Mouse (Mus musculus) brain, embryonic 14.5 days (tissue): ENCODE data around the gene Stk11. TPM values are rescaled to one million over a fixed set of nuclear protein-coding genes. Genes with fewer than 3 reads are reported as not detected.

Experiments used
- DNase-seq: peaks from one replicate; pipeline ENCODE4 v3.0.0-alpha.2; 2011; ENCODE audit warnings: low read depth
- CTCF ChIP-seq: fragments of 200-500 bp; IDR thresholded peaks from 2 replicates; pipeline ENCODE4 v1.5.1; 2012; ENCODE audit warnings: inconsistent platforms, mild to moderate bottlenecking, moderate library complexity, borderline replicate concordance; ENCODE audit not compliant: insufficient read depth, insufficient read length; ENCODE audit errors: extremely low read depth
- POLR2A ChIP-seq: fragments of 200-500 bp; IDR thresholded peaks from 2 replicates; pipeline ENCODE4 v1.6.1; 2012; ENCODE audit warnings: mild to moderate bottlenecking, inconsistent platforms, borderline replicate concordance; ENCODE audit not compliant: poor library complexity, insufficient read depth, insufficient read length, severe bottlenecking; ENCODE audit errors: extremely low read depth
- polyA plus RNA-seq: library from polyadenylated mRNA; depleted of rRNA; stranded (reverse); fragments of >200 nt; gene quantifications from 2 replicates; pipeline ENCODE4 v1.2.3, GENCODE M21; 2012

Gene Stk11
- polyA plus RNA-seq, 1 experiment = 112 TPM

- DNase-seq = no peak
- TF ChIP-seq POLR2A = no peak
- TF ChIP-seq CTCF = no peak
Observed at GRCm38 (mm10) chr10:80136179-80136951, 20.8 kb downstream of the Stk11 start.

GRCm38 (mm10) chr10:80136952-80137625 is 21.5 kb downstream of the Stk11 start:
- TF ChIP-seq POLR2A = no peak
- no peak for TF ChIP-seq CTCF
- DNase-seq = peak; percentile 79

- TF ChIP-seq CTCF = no peak
- TF ChIP-seq POLR2A = 0 out of 2 replicates have a peak, but pooled peaks have one; percentile 3
- peak; percentile 79 for DNase-seq
Observed at GRCm38 (mm10) chr10:80137626-80138552, 22.3 kb downstream of the Stk11 start.

DNA sequence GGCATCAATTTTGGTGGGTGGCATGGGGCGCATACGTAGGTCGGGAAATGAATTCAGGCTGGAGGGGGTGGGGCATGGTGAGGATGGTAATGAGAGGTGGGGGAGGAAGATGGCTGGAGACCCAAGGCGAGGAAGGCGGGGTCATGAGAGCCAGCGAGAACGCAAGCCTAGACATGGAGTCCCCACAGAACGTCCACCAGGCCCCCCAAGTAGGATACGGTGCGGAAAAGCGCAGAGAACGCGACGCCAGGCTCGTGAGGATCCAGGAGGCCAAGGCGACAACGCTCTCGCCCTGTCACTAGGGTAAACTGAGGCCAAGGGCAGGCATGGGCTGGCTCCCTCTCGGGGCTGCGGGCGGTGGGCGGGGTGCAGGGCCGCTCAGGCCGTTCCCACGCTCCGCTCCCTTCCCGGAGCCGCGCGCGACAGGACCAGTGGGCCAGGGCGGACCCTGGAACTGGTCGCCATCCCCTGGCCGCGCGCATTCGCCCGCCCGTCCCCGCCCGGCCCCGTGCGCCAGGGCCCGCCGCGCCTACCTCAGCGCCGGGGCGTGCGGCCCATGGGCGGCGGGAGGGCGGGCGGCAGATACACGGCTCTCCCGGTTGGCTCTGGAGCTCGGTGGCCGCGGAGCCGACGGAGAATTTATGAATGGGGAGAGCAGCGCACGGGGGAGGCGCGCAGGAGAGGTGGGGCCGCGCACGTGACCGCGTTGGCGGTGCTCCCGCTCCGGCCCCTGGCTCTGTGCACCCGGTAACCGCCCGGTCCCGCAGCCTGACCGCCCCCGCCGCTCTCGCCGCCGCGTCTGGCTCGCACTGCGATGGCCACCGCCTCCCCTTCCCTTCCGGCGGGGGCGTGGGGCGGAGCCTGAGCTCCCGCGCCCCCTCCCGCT is 23.2 kb downstream of the Stk11 start, which contains the start of gene Atp5d:
Gene Atp5d (plus strand): TSS at position 80 of the 886 bp plus-strand sequence.
- DNase-seq = peak; percentile 86
- TF ChIP-seq CTCF = no peak
- TF ChIP-seq POLR2A = peak; percentile 89

GRCm38 (mm10) chr10:80139439-80139775 is 23.8 kb downstream of the Stk11 start:
- DNase-seq = no peak
- TF ChIP-seq POLR2A = no peak
- no peak for TF ChIP-seq CTCF

GRCm38 (mm10) chr10:80139975-80140665 is 24.5 kb downstream of the Stk11 start:
- no peak for DNase-seq
- no peak for TF ChIP-seq POLR2A
- no peak for TF ChIP-seq CTCF

DNA sequence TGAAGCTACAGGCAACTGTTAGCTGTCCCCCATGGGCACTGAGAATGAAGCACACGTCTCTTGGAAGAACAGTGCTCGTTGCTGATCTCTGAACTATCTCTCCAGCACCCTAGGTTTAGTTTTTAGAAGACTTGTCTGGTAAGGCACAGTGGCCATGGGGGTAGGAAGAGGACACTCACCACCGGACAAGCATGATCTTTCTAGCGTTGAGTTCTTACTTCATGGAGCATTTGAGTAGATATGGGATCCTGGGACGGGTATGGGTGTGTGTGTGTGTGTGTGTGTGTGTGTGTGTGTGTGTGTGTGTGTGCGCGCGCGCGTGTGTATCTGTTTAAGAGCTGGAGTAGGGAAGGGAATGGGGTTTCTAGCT is 25.0 kb downstream of the Stk11 start, which contains the start of gene Cbarp:
Gene Cbarp (minus strand): TSS at position 170 of the 370 bp plus-strand sequence.
- no peak for DNase-seq
- TF ChIP-seq POLR2A (no peak), CTCF (no peak)

DNA sequence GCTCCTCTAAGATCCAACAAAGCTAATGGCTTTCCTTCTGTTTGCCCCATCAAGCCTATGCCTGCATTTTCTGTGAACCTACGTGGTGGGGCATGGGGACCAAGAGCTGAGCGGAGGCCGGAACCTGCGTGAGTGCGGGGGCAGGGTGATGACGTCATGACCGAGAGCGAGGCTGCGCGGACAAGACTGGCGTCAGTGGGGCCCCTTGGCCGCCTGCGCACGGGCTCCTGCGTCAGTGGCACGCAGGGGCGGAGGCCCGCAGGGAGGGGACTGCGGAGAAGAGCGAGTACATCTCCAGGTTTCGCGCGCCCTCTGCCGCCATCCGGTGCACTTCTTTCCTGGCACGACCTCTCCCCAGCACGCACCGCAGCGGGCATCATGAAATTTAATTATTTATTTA is 25.6 kb downstream of the Stk11 start:
- DNase-seq = peak; percentile 98
- no peak for TF ChIP-seq POLR2A
- peak; percentile 50; the same call in 1 of the 2 replicates for TF ChIP-seq CTCF

DNA sequence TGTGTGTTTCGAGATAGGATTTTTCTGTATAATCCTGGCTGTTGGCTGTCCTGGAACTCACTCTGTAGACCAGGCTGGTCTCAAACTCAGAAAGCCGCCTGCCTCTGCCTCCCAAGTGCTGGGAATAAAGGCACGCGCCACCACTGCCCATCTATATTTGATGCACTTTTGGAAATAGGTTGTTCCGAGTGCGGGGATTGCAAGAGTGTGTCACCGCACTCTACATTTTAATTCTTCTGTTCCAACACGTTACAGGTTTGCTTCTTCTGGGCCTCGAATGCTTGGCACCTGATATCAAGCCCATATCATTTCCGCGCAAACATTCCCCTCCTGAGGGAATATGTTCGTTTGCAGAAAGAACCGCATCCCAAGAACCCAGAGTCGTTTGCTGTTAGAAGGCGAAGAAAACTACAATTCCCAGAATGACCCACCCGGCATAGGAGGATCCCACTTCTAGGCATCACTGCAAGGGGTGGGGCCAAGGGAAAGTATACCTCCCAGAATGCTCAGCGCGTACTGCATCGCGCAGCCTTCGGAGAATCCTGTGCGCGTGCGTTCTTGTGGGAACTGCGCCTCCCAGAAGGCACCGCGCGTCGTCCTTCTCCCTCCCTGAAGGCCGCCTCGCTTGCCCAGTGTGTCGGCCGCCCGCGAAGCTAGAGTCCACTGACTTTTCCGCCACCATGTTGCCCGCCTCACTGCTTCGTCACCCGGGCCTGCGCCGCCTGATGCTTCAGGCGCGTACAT is 26.4 kb downstream of the Stk11 start:
- no peak for TF ChIP-seq CTCF
- peak; percentile 62; the same call in 1 of the 2 replicates for TF ChIP-seq POLR2A
- peak; percentile 100 for DNase-seq
